Mouse (Mus musculus): ENCODE data around the gene Tmem150a. TPM values are rescaled to one million over a fixed set of nuclear protein-coding genes. Genes with fewer than 3 reads are reported as not detected.

The Tmem150a gene
- polyA plus RNA-seq, 2 experiments = 16.1 to 32.9 TPM

- ATAC-seq (ENCODE audit: low FRiP score, low read depth) = peak; percentile 71
- H3K9ac ChIP-seq (ENCODE audit: low read depth, low read length, severe bottlenecking) = peak within 1 kb of the TSS; percentile 75
- H3K27me3 ChIP-seq (ENCODE audit: control insufficient read depth, insufficient read depth, low read length) = no peaks in the 10 kb centered on the region
- H3K27ac ChIP-seq (replicated peaks; ENCODE audit: low read depth, low read length) = peak within 1 kb of the TSS; percentile 94
- H3K9me3 ChIP-seq (ENCODE audit: control insufficient read depth, low read length) = no peaks in the 10 kb centered on the region
- H3K36me3 ChIP-seq (ENCODE audit: control insufficient read depth, insufficient read depth, low read length) = peaks cover 17% of the 10 kb centered on the region
- H3K4me2 ChIP-seq (replicated peaks; ENCODE audit: low read depth, low read length, severe bottlenecking) = peak within 1 kb of the TSS; percentile 79
- peak within 1 kb of the TSS; percentile 58 for H3K4me3 ChIP-seq (replicated peaks; ENCODE audit: low read length)
- peak; percentile 59 for DNase-seq (ENCODE audit: low spot score)
- TF ChIP-seq POLR2A (IDR thresholded peaks at IDR 0.05; ENCODE audit: borderline replicate concordance, extremely low read depth, insufficient read depth, insufficient read length) = peak; percentile 68; the same call in 1 of the 2 replicates
- peaks cover 27% of the 10 kb centered on the region for H3K4me1 ChIP-seq (ENCODE audit: control insufficient read depth, insufficient read depth, low read length)
- 3% methylated on average over 24 of the region's 33 CpGs for WGBS
These were observed 34.9 kb downstream of the Tmem150a start, which contains the start of gene Vamp8 for GRCm38 (mm10) chr6:72389941-72390771. TSS of gene Vamp8 (minus strand) at chr6:72390703.

DNA sequence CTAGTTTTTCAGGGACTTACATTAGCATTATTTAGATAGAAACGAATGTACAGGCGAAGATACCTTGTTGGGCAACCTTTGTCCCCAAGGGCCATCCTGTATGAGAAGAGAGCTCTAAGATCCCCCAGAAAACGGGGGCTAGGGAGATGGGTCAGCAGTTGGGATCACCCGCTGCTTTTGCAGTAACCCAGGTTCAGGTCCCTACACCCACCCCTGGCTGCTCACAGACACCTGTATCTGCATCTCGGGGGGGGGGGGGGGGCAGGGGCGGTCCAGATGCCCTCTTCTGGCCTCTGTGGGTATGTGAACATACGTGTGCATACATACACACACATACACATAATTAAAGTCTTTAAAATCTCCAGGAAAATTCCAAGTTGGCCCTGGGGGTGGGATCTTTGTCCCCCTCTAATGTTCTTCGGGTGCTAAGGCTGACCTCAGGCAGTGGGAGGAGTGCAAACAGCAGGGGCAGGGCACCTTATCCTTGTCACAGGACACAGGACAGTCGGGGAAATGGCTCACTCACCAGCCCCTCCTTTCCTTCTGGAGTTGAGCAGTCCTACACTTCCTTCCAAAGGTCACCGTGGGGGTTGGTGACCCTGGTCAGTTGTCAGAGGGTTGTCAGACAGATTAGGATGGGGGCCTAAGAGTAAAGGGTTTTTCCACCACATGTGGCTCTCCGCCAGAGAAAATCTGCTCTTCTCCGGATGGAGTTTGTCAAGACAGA is 35.7 kb downstream of the Tmem150a start:
- peak overlapping the region; percentile 94 for H3K27ac ChIP-seq (replicated peaks; ENCODE audit: low read depth, low read length)
- H3K4me2 ChIP-seq (replicated peaks; ENCODE audit: low read depth, low read length, severe bottlenecking) = peak overlapping the region; percentile 79

DNA sequence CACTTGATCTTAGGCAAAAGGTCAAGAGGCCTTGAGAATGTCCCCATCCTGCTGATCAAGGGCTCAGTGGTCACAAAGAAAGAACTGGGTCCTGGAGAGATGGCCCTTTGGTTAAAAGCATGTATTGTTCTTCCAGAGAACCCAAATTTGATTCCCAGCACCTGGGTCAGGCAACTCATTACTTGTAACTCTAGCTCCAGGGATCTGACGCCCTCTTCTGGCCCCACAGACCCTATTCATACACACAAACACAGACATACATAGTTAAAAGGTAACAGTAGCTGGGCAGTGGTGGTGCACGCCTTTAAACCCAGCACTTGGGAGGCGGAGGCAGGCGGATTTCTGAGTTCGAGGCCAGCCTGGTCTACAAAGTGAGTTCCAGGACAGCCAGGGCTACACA is 37.1 kb downstream of the Tmem150a start:
- Histone ChIP-seq H3K4me3 (replicated peaks; ENCODE audit: low read length) (no peak overlapping the region), H3K27me3 (ENCODE audit: control insufficient read depth, insufficient read depth, low read length) (no peaks in the 10 kb centered on the region), H3K27ac (replicated peaks; ENCODE audit: low read depth, low read length) (no peak overlapping the region), H3K4me1 (ENCODE audit: control insufficient read depth, insufficient read depth, low read length) (peaks cover 27% of the 10 kb centered on the region), H3K9me3 (ENCODE audit: control insufficient read depth, low read length) (no peaks in the 10 kb centered on the region), H3K4me2 (replicated peaks; ENCODE audit: low read depth, low read length, severe bottlenecking) (no peak overlapping the region), H3K36me3 (ENCODE audit: control insufficient read depth, insufficient read depth, low read length) (no peaks in the 10 kb centered on the region), H3K9ac (ENCODE audit: low read depth, low read length, severe bottlenecking) (no peak overlapping the region)
- no peak for TF ChIP-seq POLR2A (IDR thresholded peaks at IDR 0.05; ENCODE audit: borderline replicate concordance, extremely low read depth, insufficient read depth, insufficient read length)
- no peak for ATAC-seq (ENCODE audit: low FRiP score, low read depth)
- no peak for DNase-seq (ENCODE audit: low spot score)
- 90% methylated on average over 5 of the region's 5 CpGs for WGBS

More for the DNA sequence above, 35.7 kb downstream of the Tmem150a start:
- ATAC-seq (ENCODE audit: low FRiP score, low read depth) (no peak), DNase-seq (ENCODE audit: low spot score) (no peak)
- Histone ChIP-seq H3K27me3 (ENCODE audit: control insufficient read depth, insufficient read depth, low read length) (no peaks in the 10 kb centered on the region), H3K4me1 (ENCODE audit: control insufficient read depth, insufficient read depth, low read length) (peaks cover 27% of the 10 kb centered on the region), H3K36me3 (ENCODE audit: control insufficient read depth, insufficient read depth, low read length) (peaks cover 9% of the 10 kb centered on the region), H3K4me3 (replicated peaks; ENCODE audit: low read length) (peak overlapping the region; percentile 58), H3K9ac (ENCODE audit: low read depth, low read length, severe bottlenecking) (peak overlapping the region; percentile 75), H3K9me3 (ENCODE audit: control insufficient read depth, low read length) (no peaks in the 10 kb centered on the region)
- WGBS = 17% methylated on average over 12 of the region's 12 CpGs
- no peak for TF ChIP-seq POLR2A (IDR thresholded peaks at IDR 0.05; ENCODE audit: borderline replicate concordance, extremely low read depth, insufficient read depth, insufficient read length)

GRCm38 (mm10) chr6:72396837-72397251 is 41.6 kb downstream of the Tmem150a start:
- no peaks in the 10 kb centered on the region for H3K9me3 ChIP-seq (ENCODE audit: control insufficient read depth, low read length)
- 77% methylated on average over 10 of the region's 10 CpGs for WGBS
- no peaks in the 10 kb centered on the region for H3K4me1 ChIP-seq (ENCODE audit: control insufficient read depth, insufficient read depth, low read length)
- no peak overlapping the region for H3K4me2 ChIP-seq (replicated peaks; ENCODE audit: low read depth, low read length, severe bottlenecking)
- H3K36me3 ChIP-seq (ENCODE audit: control insufficient read depth, insufficient read depth, low read length) = no peaks in the 10 kb centered on the region
- H3K27ac ChIP-seq (replicated peaks; ENCODE audit: low read depth, low read length) = no peak overlapping the region
- no peak for TF ChIP-seq POLR2A (IDR thresholded peaks at IDR 0.05; ENCODE audit: borderline replicate concordance, extremely low read depth, insufficient read depth, insufficient read length)
- no peaks in the 10 kb centered on the region for H3K27me3 ChIP-seq (ENCODE audit: control insufficient read depth, insufficient read depth, low read length)
- no peak overlapping the region for H3K4me3 ChIP-seq (replicated peaks; ENCODE audit: low read length)
- no peak for ATAC-seq (ENCODE audit: low FRiP score, low read depth)
- no peak for DNase-seq (ENCODE audit: low spot score)
- no peak overlapping the region for H3K9ac ChIP-seq (ENCODE audit: low read depth, low read length, severe bottlenecking)

GRCm38 (mm10) chr6:72399967-72400366 is 44.7 kb downstream of the Tmem150a start:
- no peaks in the 10 kb centered on the region for H3K27me3 ChIP-seq (ENCODE audit: control insufficient read depth, insufficient read depth, low read length)
- 46% methylated on average over 2 of the region's 2 CpGs for WGBS
- DNase-seq (ENCODE audit: low spot score) = no peak

More at GRCm38 (mm10) chr6:72399967-72400366, 44.7 kb downstream of the Tmem150a start:
- no peak overlapping the region for H3K9ac ChIP-seq (ENCODE audit: low read depth, low read length, severe bottlenecking)
- no peaks in the 10 kb centered on the region for H3K36me3 ChIP-seq (ENCODE audit: control insufficient read depth, insufficient read depth, low read length)
- H3K9me3 ChIP-seq (ENCODE audit: control insufficient read depth, low read length) = no peaks in the 10 kb centered on the region
- no peak for TF ChIP-seq POLR2A (IDR thresholded peaks at IDR 0.05; ENCODE audit: borderline replicate concordance, extremely low read depth, insufficient read depth, insufficient read length)
- ATAC-seq (ENCODE audit: low FRiP score, low read depth) = no peak
- no peak overlapping the region for H3K27ac ChIP-seq (replicated peaks; ENCODE audit: low read depth, low read length)
- H3K4me1 ChIP-seq (ENCODE audit: control insufficient read depth, insufficient read depth, low read length) = no peaks in the 10 kb centered on the region
- no peak overlapping the region for H3K4me2 ChIP-seq (replicated peaks; ENCODE audit: low read depth, low read length, severe bottlenecking)
- no peak overlapping the region for H3K4me3 ChIP-seq (replicated peaks; ENCODE audit: low read length)
